Mouse (Mus musculus) embryonic fibroblast, embryonic 13.5 days (primary cell): ENCODE measurements at regions not wholly inside any gene's neighbourhood (a gene's known extent, or its start where the extent isn't known, plus 50 kb on each side); places are given as distances from the start of the nearest gene placed in this dataset.
"Not testable (repeated sequence)": the region's sequence is repeated elsewhere in the genome, so short reads cannot be mapped to it uniquely, and the experiment has no call there.

Source experiments
- H3K27ac ChIP-seq: 2 replicates; pipeline ENCODE4 v1.5.1; 2012; ENCODE audit warnings: low read length, control low read depth, inconsistent platforms; ENCODE audit not compliant: insufficient read depth
- H3K4me1 ChIP-seq: 2 replicates; pipeline ENCODE4 v1.6.1; 2011; ENCODE audit warnings: low read length; ENCODE audit not compliant: control insufficient read depth, insufficient read depth
- H3K4me3 ChIP-seq: 2 replicates; pipeline ENCODE4 v1.5.1; 2011; ENCODE audit warnings: mild to moderate bottlenecking, control low read depth, low read length; ENCODE audit not compliant: insufficient read depth
- CTCF ChIP-seq: IDR thresholded peaks from 2 replicates; pipeline ENCODE4 v1.5.1; 2011; ENCODE audit warnings: mild to moderate bottlenecking, control low read depth, low read length, moderate library complexity, borderline replicate concordance; ENCODE audit not compliant: insufficient read depth
- POLR2A ChIP-seq: IDR thresholded peaks from 2 replicates; pipeline ENCODE4 v1.6.1; 2011; ENCODE audit warnings: low read depth, mild to moderate bottlenecking, control low read depth, low read length, moderate library complexity

DNA sequence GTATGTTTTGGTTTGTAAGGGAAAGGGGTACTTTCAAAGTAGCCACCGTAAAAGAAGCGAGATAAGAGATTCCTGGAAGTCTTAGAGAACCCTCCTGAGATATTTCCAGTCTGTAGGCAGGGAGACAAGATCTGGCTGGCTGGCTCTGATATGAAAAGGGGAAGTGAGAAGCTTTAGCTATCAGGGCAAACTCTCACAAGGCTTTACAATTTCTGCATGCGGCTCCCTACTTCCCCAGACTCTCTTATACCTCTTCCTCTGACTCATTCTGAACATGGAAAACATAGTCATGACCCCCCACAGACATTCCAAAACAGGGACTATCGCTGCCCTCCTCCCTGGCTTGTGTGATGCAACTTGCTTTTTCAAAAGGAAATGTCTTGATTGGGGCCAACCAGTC, 118.6 kb upstream of the Fam3c start:
- no peaks in the 10 kb centered on the region; the same call in none of the 2 replicates for H3K4me1 ChIP-seq
- TF ChIP-seq CTCF (no peak), POLR2A (no peak)
- no peak overlapping the region for H3K27ac ChIP-seq
- H3K4me3 ChIP-seq: no peak overlapping the region

DNA sequence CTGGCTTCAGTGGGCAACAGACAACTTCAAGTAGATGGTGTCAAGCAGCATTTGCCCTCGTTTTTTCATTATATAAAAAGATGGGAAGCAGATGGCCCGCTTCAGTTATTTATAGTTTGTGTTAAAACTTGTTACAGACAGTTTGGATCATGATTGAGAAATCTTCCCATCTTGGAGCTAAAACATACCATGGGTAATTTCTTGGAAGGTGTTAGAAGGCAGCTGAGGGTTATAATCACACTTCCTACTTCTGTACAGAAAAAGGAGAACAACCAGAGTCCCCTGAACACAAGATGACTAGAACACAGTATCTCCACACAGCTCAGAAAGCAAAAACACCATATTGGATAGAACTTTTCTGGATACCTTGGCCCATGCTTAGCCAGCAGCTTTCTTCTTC, 118.0 kb upstream of the Fam3c start:
- no peak overlapping the region for H3K27ac ChIP-seq
- TF ChIP-seq CTCF: no peak
- no peak for TF ChIP-seq POLR2A
- no peaks in the 10 kb centered on the region; the same call in none of the 2 replicates for H3K4me1 ChIP-seq
- no peak overlapping the region for H3K4me3 ChIP-seq

DNA sequence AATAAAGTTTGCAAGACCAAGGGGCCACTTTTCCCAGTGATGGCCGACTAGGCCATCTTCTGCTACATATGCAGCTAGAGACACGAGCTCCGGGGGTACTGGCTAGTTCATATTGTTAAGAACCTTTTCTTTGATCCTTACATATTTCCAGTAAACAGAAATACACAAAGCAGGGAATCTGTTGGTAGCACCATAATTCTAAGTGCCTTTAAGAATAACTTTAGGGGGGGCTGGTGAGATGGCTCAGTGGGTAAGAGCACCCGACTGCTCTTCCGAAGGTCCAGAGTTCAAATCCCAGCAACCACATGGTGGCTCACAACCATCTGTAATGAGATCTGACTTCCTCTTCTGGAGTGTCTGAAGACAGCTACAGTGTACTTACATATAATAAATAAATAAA, 116.4 kb upstream of the Fam3c start:
- not testable (repeated sequence) for H3K4me3 ChIP-seq, H3K4me1 ChIP-seq, H3K27ac ChIP-seq

DNA sequence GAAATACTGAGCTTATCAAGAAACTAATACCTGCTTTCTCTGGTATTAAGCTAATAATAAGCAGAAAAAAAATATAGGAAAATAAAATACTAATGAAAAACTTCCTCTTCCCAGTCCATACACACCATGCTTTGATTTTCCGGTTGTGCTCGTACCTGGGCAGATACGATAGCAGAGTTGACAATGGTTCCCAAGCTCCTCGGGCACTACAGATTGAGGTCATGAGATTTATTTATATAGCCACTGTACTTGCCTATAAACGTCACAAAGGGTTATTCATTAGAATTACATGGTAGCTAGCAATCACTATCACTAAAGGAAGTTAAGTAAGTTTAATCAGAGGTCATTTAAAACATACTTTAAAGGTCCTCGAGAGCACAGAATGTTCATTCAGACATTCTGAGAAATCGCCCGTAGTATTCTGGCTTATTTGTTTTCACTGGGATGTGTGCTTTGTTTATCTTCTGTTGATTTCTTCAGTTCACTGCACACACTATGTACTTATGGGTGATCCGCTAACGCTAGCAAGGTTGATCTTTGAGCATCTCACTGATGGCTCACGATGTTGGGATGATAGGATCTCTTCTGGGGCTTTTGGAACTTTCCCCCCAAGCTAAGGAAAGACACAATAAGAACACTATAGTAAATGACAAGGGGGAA, 111.4 kb upstream of the Fam3c start:
- TF ChIP-seq POLR2A (no peak), CTCF (no peak)
- Histone ChIP-seq H3K4me3 (no peak overlapping the region), H3K27ac (no peak overlapping the region), H3K4me1 (no peaks in the 10 kb centered on the region)

DNA sequence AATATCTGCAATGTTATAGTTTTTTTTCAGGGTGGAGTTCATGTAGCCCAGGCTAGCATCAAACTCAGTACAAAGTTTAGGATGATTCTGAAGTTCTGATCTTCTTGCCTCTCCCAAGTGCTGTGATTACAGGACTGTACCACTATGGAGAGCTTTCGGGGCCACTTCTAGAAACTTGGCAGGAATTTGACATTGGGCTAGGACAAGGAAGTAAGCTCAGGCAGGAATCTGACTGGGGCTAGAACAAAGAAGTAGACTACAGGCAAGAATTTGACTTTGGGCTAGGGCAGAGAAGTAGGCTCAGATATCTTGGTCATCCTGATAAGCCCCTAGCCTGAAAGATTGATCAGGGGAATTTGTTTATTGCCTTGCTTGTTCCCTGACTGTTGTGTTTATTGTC, 109.9 kb upstream of the Fam3c start:
- Histone ChIP-seq H3K4me3 (no peak overlapping the region), H3K27ac (no peak overlapping the region), H3K4me1 (no peaks in the 10 kb centered on the region)
- no peak for TF ChIP-seq POLR2A

DNA sequence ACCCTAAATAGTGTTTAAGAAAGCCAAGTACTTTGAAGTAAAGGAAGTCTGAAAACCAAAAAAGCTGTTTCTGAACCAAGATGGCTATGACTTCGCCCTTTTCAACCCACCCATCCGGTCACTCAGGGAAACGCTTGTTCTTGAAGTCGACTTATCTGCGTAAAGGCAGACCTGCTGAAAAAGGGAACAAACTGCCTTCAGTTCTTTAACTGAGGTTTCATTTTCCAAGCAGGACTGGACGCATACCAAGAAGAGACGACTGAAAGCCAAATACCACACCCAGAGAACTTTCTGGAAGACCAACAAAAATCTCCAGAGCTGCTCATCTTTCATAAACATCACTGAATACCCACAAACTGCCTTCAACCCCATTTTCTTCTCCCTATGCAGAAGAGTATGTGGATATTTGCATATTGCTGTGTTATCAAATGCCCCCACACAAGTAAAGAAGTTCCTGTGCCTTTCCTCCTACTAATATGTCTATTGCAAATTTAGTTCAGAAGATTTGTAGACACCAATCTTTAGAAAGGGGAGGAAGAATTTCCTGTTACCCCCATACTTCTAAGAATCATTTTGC, 103.5 kb upstream of the Fam3c start:
- Histone ChIP-seq H3K27ac (peak overlapping the region; percentile 25; the same call in 1 of the 2 replicates), H3K4me1 (no peaks in the 10 kb centered on the region), H3K4me3 (no peak overlapping the region)
- no peak for TF ChIP-seq POLR2A
- TF ChIP-seq CTCF: no peak

DNA sequence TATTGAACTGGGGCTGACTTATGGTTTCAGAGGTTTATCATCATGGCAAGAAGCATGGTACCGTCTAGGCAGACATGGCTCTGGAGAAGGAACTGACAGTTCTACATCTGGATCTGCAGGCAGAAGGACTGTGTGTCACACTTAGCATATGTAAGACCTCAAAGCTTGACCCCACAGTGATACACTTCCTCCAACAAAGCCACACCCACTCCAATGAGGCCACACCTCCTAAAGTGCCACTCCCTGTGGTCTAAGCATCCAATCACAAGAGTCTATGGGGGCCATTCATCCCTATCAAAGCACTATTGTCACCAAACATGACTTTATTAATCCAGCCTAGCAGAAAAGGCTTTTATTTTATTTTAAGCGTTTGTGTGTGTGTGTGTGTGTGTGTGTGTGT, 96.2 kb upstream of the Fam3c start:
- no peak for TF ChIP-seq CTCF
- TF ChIP-seq POLR2A: no peak
- no peak overlapping the region for H3K4me3 ChIP-seq
- H3K27ac ChIP-seq: no peak overlapping the region
- peaks cover 9% of the 10 kb centered on the region for H3K4me1 ChIP-seq

DNA sequence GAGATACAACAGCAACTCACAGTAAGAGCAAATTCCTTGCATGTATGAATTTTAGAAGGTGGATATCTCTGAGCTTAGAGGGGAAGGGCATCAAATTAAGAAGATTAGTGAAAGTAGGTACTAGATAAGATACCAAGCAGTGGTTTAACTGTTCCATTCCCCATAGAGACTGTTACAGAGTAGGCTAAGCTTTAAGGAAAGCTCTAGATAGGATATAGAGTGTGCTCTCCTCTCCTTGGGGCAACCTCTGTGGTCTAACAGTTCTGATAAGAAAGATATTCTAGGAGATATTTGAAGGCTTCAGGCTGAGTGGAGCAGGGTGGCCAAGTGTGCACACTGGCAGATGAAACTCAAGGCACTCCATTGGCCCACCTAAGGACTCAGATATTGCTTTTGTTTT, 94.5 kb upstream of the Fam3c start:
- H3K27ac ChIP-seq: no peak overlapping the region
- H3K4me1 ChIP-seq: peaks cover 10% of the 10 kb centered on the region
- H3K4me3 ChIP-seq: no peak overlapping the region
- TF ChIP-seq CTCF (no peak), POLR2A (no peak)

DNA sequence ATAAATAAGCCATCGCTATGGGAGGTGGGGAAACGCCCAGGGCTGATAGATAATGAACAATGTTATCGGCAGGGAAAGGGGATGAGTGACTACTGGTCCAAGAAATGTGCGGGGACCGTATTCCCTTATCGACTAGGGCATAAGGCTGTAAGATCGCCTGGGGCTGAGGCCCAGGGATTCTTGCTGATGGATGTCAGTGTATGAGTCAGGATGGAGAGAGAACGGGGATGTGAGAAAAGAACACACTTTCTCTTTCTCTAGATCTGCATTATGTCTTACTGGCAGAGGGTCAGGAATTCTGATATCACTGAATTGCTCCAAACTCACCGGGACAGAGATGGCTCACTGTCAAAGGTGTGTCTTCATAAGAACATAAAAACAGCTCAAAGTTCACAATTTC, 92.9 kb upstream of the Fam3c start:
- H3K4me1 ChIP-seq: peaks cover 10% of the 10 kb centered on the region
- peak overlapping the region; percentile 96 for H3K27ac ChIP-seq
- TF ChIP-seq POLR2A: no peak
- TF ChIP-seq CTCF: no peak
- no peak overlapping the region for H3K4me3 ChIP-seq

DNA sequence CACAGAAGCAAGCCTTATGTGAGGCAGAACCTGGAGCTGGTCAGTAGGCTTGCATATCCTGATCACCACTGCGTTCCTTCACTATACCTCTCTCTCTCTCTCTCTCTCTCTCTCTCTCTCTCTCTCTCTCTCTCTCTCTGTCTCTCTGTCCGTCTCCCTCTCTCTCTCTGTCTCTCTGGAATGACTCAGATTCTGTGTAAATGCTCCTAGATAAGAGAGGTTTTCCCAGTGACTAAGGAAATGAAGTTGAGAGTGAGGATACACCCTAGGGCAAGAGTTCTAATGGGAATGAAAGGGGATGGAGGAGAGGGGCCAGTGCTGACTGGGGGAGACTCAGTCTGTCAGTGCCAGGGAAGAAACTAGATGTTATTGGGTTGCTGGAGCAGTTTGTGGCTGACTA, 91.6 kb upstream of the Fam3c start:
- no peak overlapping the region for H3K4me3 ChIP-seq
- no peak for TF ChIP-seq POLR2A
- no peak for TF ChIP-seq CTCF

More for the DNA sequence above, 91.6 kb upstream of the Fam3c start:
- Histone ChIP-seq H3K4me1 (peaks cover 13% of the 10 kb centered on the region), H3K27ac (peak overlapping the region; percentile 96)
